Mouse (Mus musculus) hindbrain, embryonic 11.5 days (tissue): Measurements from ENCODE around the gene Ufd1. TPM values are rescaled to one million over a fixed set of nuclear protein-coding genes. Genes with fewer than 3 reads are reported as not detected.

Source experiments
- polyA plus RNA-seq: library from polyadenylated mRNA; unstranded; fragments of >200 nt; fragmentation: Nextera tagmentation; extraction: Ambion mirVana; gene quantifications from 2 replicates; pipeline ENCODE4 v1.2.1, GENCODE M21; 2014

Ufd1 gene
- polyA plus RNA-seq, 1 experiment from 2014 or later: 96.1 TPM

Other genes starting within 250 kb of the Ufd1 start
- gene Tbx1, start 221.1 kb upstream of the Ufd1 start, polyA plus RNA-seq: 6.4 and 7.4 TPM in 2 replicates
- 8.9 and 9.5 TPM in 2 replicates for gene Gp1bb, start 189.4 kb upstream of the Ufd1 start, polyA plus RNA-seq
- gene Gm49601, start 185.4 kb upstream of the Ufd1 start, polyA plus RNA-seq: 3.9 and 6.0 TPM in 2 replicates
- gene Sept5, start 181.8 kb upstream of the Ufd1 start, polyA plus RNA-seq: 63.4 and 64.4 TPM in 2 replicates
- gene Cldn5, start 34.9 kb upstream of the Ufd1 start, polyA plus RNA-seq: 25.2 and 31.3 TPM in 2 replicates
- 50.8 and 54.8 TPM in 2 replicates for gene Cdc45, start 208 bp downstream of the Ufd1 start, polyA plus RNA-seq
- 19.8 and 25.6 TPM in 2 replicates for gene 2510002D24Rik, start 24.8 kb downstream of the Ufd1 start, polyA plus RNA-seq
- not detected in 2 replicates for gene Gm28539, start 24.8 kb downstream of the Ufd1 start, polyA plus RNA-seq
- gene Mrpl40, start 65.1 kb downstream of the Ufd1 start, polyA plus RNA-seq: 90.9 and 101 TPM in 2 replicates
- gene Hira, start 65.3 kb downstream of the Ufd1 start, polyA plus RNA-seq: 16.4 and 17.6 TPM in 2 replicates